Mouse (Mus musculus) ES-CJ7 (cell line): ENCODE data around the gene Alg12.
"Not testable (repeated sequence)": the region's sequence is repeated elsewhere in the genome, so short reads cannot be mapped to it uniquely, and the experiment has no call there.

Experiments
- DNase-seq: peaks from one replicate; pipeline ENCODE4 v3.0.0; 2011; ENCODE audit warnings: low read depth, low spot score

Gene Alg12

GRCm38 (mm10) chr15:88792140-88792850 lies 26.8 kb downstream of the Alg12 start:
- DNase-seq = no peak

GRCm38 (mm10) chr15:88774630-88775029 lies 44.5 kb downstream of the Alg12 start:
- DNase-seq = not testable (repeated sequence)

GRCm38 (mm10) chr15:88768537-88768936 lies 50.6 kb downstream of the Alg12 start:
- no peak for DNase-seq

GRCm38 (mm10) chr15:88766139-88766538 lies 53.0 kb downstream of the Alg12 start:
- DNase-seq = peak; percentile 63

- no peak for DNase-seq
These were observed 57.6 kb downstream of the Alg12 start for GRCm38 (mm10) chr15:88761551-88761950.

- no peak for DNase-seq
These were observed 61.1 kb downstream of the Alg12 start for GRCm38 (mm10) chr15:88758061-88758460.

GRCm38 (mm10) chr15:88755761-88756160 lies 63.4 kb downstream of the Alg12 start:
- no peak for DNase-seq
